19 mouse cellular contexts compared by ENCODE assay signal in the genomic region with DNA sequence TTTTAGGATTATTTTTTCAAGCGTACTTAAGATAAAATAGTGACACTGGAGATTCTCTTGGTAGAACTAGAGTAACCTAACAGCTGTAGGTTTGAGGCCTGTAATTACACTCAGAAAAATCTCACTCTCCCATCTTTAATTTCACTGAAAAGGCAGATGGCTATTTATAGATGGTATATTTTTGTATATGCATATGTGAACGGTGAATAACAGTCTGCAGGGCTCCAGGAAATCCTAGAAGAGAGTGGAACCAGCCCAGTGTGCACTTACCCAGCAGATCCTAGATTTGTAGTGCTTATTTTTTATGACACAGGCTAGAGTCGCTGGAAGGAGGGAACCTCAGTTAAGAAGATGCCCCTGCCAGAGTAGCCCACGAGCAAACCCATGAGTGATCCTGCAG. TPM values are rescaled to one million over a fixed set of nuclear protein-coding genes. Genes with fewer than 3 reads are reported as not detected.
A peak's percentile ranks its signal among the peaks of the same experiment; 100 is the strongest.
DNase-seq lines count a peak whose midpoint lies in the region; ATAC-seq lines count a peak whose summit lies in the region.
"Had no signal": no experiment of that assay in that cellular context is flagged by ENCODE, and none has a peak within 500 bp of the region (broad histone marks: within the 10 kb centered on the region; RNA-seq: fewer than 3 reads in every experiment).

No protein-coding gene starts in this region.

- H3K4me3 ChIP-seq in forebrain, embryonic 15.5 days = no peak overlapping the region
- H3K4me3 ChIP-seq in forebrain, embryonic 12.5 days (replicated peaks) = no peak overlapping the region
- H3K4me3 ChIP-seq in heart, embryonic 15.5 days = no peak overlapping the region
- no peak overlapping the region for H3K4me3 ChIP-seq in neural tube, embryonic 13.5 days
- H3K4me3 ChIP-seq: hindbrain, embryonic 12.5 days; left cerebral cortex, adult 2 months had no signal

- H3K36me3 ChIP-seq in forebrain, embryonic 15.5 days = no peaks in the 10 kb centered on the region
- no peaks in the 10 kb centered on the region for H3K36me3 ChIP-seq in forebrain, embryonic 12.5 days (replicated peaks)
- no peaks in the 10 kb centered on the region for H3K36me3 ChIP-seq in heart, embryonic 15.5 days
- no peaks in the 10 kb centered on the region for H3K36me3 ChIP-seq in neural tube, embryonic 13.5 days
- H3K36me3 ChIP-seq: hindbrain, embryonic 12.5 days had no signal

- intact Hi-C loops in heart, postnatal 36 days (cut with DNase I) = no loop called here

- no peaks in the 10 kb centered on the region for H3K9me3 ChIP-seq in forebrain, embryonic 15.5 days
- no peaks in the 10 kb centered on the region for H3K9me3 ChIP-seq in forebrain, embryonic 12.5 days
- no peaks in the 10 kb centered on the region for H3K9me3 ChIP-seq in heart, embryonic 15.5 days (replicated peaks)
- H3K9me3 ChIP-seq in neural tube, embryonic 13.5 days = no peaks in the 10 kb centered on the region
- H3K9me3 ChIP-seq: hindbrain, embryonic 12.5 days had no signal

- no peaks in the 10 kb centered on the region for H3K27me3 ChIP-seq in forebrain, embryonic 15.5 days
- H3K27me3 ChIP-seq in forebrain, embryonic 12.5 days = peaks cover 26% of the 10 kb centered on the region
- H3K27me3 ChIP-seq in heart, embryonic 15.5 days = peaks cover 14% of the 10 kb centered on the region
- H3K27me3 ChIP-seq in neural tube, embryonic 13.5 days = peaks cover 7% of the 10 kb centered on the region; the same call in 1 of the 2 replicates
- H3K27me3 ChIP-seq: hindbrain, embryonic 12.5 days had no signal

- no peak for ATAC-seq in forebrain, embryonic 15.5 days (replicated peaks)
- no peak for ATAC-seq in forebrain, embryonic 12.5 days (ENCODE audit: low FRiP score)
- ATAC-seq in heart, embryonic 15.5 days (replicated peaks; ENCODE audit: insufficient number of reproducible peaks, insufficient read depth, low FRiP score, low read depth) = no peak
- ATAC-seq in neural tube, embryonic 13.5 days (ENCODE audit: low read depth) = no peak
- ATAC-seq: intestine, embryonic 16.5 days had no signal

- H3K4me1 ChIP-seq in forebrain, embryonic 15.5 days = peaks cover 35% of the 10 kb centered on the region
- peaks cover 39% of the 10 kb centered on the region for H3K4me1 ChIP-seq in forebrain, embryonic 12.5 days
- H3K4me1 ChIP-seq in heart, embryonic 15.5 days (replicated peaks) = peaks cover 29% of the 10 kb centered on the region
- peaks cover 43% of the 10 kb centered on the region for H3K4me1 ChIP-seq in neural tube, embryonic 13.5 days (replicated peaks)

- DNase-seq in heart, postnatal 36 days = no peak
- no peak for DNase-seq in neural tube, embryonic 10.5 days (ENCODE audit: extremely low spot score, low spot score)
- no peak for DNase-seq in c-Kit-positive CD71-positive TER-119-positive erythroid progenitor cells, embryonic 14.5 days (ENCODE audit: low spot score)
- no peak for DNase-seq in yolk sac, embryonic 10.5 days (ENCODE audit: low spot score)
- DNase-seq: adrenal gland, adult 2 months; cerebellum, postnatal 10 days; heart, adult 11 months; liver; midbrain, embryonic 14.5 days; retina, postnatal 1 day; spleen, adult 18-20 months had no signal

- 62% methylated on average over 4 of the region's 4 CpGs for WGBS in forebrain, embryonic 15.5 days
- 62% methylated on average over 4 of the region's 4 CpGs for WGBS in forebrain, embryonic 12.5 days
- WGBS in heart, embryonic 15.5 days = 38% methylated on average over 4 of the region's 4 CpGs
- 53% methylated on average over 4 of the region's 4 CpGs for WGBS in neural tube, embryonic 13.5 days

- H3K9ac ChIP-seq in forebrain, embryonic 15.5 days (replicated peaks) = no peak overlapping the region
- no peak overlapping the region for H3K9ac ChIP-seq in forebrain, embryonic 12.5 days
- H3K9ac ChIP-seq in heart, embryonic 15.5 days = peak overlapping the region; percentile 21; the same call in 1 of the 2 replicates
- H3K9ac ChIP-seq in neural tube, embryonic 13.5 days = no peak overlapping the region
- H3K9ac ChIP-seq: hindbrain, embryonic 12.5 days had no signal

- H3K27ac ChIP-seq in forebrain, embryonic 15.5 days (replicated peaks) = peak overlapping the region; percentile 47
- H3K27ac ChIP-seq in forebrain, embryonic 12.5 days = no peak overlapping the region
- H3K27ac ChIP-seq in heart, embryonic 15.5 days = peak overlapping the region; percentile 31
- no peak overlapping the region for H3K27ac ChIP-seq in neural tube, embryonic 13.5 days (replicated peaks)
- H3K27ac ChIP-seq: hindbrain, embryonic 12.5 days; left cerebral cortex, adult 2 months; macrophage had no signal

- H3K4me2 ChIP-seq in forebrain, embryonic 15.5 days (replicated peaks) = no peak overlapping the region
- no peak overlapping the region for H3K4me2 ChIP-seq in forebrain, embryonic 12.5 days
- H3K4me2 ChIP-seq in heart, embryonic 15.5 days = no peak overlapping the region; the same call in 1 of the 2 replicates
- peak overlapping the region; percentile 54 for H3K4me2 ChIP-seq in neural tube, embryonic 13.5 days
- H3K4me2 ChIP-seq: hindbrain, embryonic 12.5 days had no signal

RNA-seq across cellular contexts. Expression of a gene that starts 6.8 kb away (rescaled TPM):
- polyA plus RNA-seq in forebrain, embryonic 15.5 days (2015; fragmentation: Nextera tagmentation; extraction: Ambion mirVana) = 3.5 and 4.2 TPM in 2 replicates
- polyA plus RNA-seq in forebrain, embryonic 12.5 days (2016; fragmentation: Nextera tagmentation; extraction: Ambion mirVana) = 8.1 and 10.9 TPM in 2 replicates
- 3.0 and 4.5 TPM in 2 replicates for polyA plus RNA-seq in heart, embryonic 15.5 days (2015; fragmentation: Nextera tagmentation; extraction: Ambion mirVana)
- total RNA-seq in heart, postnatal 36 days (2021) = 1 to 10 TPM; 6.6 to 7.8 TPM
- polyA plus RNA-seq in neural tube, embryonic 13.5 days (2015; fragmentation: Nextera tagmentation; extraction: Ambion mirVana) = 6.7 and 6.8 TPM in 2 replicates

RNA-seq across cellular contexts. Expression of a gene that starts 27.1 kb away (rescaled TPM):
- 4.0 and 9.2 TPM in 2 replicates for polyA plus RNA-seq in forebrain, embryonic 15.5 days (2015; fragmentation: Nextera tagmentation; extraction: Ambion mirVana)
- polyA plus RNA-seq in forebrain, embryonic 12.5 days (2016; fragmentation: Nextera tagmentation; extraction: Ambion mirVana) = 1.1 and 1.3 TPM in 2 replicates
- 0.33 and 0.34 TPM in 2 replicates for polyA plus RNA-seq in heart, embryonic 15.5 days (2015; fragmentation: Nextera tagmentation; extraction: Ambion mirVana)
- under 1 TPM in 1 of 2 experiments, not detected in 1; 0.28 TPM for total RNA-seq in heart, postnatal 36 days (2021)
- polyA plus RNA-seq in neural tube, embryonic 13.5 days (2015; fragmentation: Nextera tagmentation; extraction: Ambion mirVana) = 6.9 and 10.3 TPM in 2 replicates
- polyA plus RNA-seq: macrophage had no signal

Comparison
In these comparisons a context has a peak if more than half of its experiments do, and no peak if none do; other contexts are left out.
1. H3K27ac ChIP-seq: peak in forebrain, embryonic 15.5 days (single experiment) and heart, embryonic 15.5 days (single experiment); none in forebrain, embryonic 12.5 days (single experiment) and neural tube, embryonic 13.5 days (single experiment).